Mouse (Mus musculus) urinary bladder, adult 2 months (tissue): ENCODE data around the gene Mdm2. TPM values are rescaled to one million over a fixed set of nuclear protein-coding genes. Genes with fewer than 3 reads are reported as not detected.
"Not testable (repeated sequence)": the region's sequence is repeated elsewhere in the genome, so short reads cannot be mapped to it uniquely, and the experiment has no call there.

Experiments used
- DNase-seq: peaks from one replicate; pipeline ENCODE4 v3.0.0; 2022; ENCODE audit warnings: low spot score
- polyA plus RNA-seq: library from polyadenylated mRNA; depleted of rRNA; stranded (reverse); fragments of >200 nt; gene quantifications from 2 replicates; pipeline ENCODE4 v1.2.3, GENCODE M21; 2012

Gene Mdm2
- polyA plus RNA-seq, 1 experiment: 70.2 TPM

GRCm38 (mm10) chr10:117748276-117749049 lies 37.9 kb upstream of the Mdm2 start:
- no peak for DNase-seq

- no peak for DNase-seq
Measured at GRCm38 (mm10) chr10:117747711-117748110, 37.2 kb upstream of the Mdm2 start.

DNA sequence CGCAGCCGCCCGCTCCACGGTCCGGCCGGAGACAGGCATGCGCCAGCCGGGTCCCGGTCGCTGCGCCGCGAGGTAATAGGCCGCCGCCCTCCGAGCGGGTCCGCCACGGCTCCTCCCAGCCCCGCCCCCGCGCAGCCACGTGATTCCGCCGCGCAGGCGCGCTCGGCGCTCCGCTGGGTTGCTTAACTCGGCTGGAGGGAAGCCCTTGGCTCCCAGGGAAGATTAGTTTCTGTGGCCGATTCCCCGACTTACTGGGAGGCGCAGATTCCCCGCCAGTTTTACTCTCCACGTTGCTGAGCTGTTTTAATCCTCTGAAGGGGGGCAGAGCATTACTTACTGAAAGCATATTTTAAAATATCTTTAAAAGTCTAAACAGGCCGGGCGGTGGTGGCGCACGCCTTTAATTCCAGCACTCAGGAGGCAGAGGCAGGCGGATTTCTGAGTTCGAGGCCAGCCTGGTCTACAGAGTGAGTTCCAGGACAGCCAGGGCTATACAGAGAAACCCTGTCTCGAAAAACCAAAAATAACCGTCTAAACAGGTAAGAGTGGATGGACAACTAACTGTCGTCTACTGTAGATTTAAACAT lies 35.8 kb upstream of the Mdm2 start, which contains the start of gene Slc35e3:
Gene Slc35e3, minus strand, starts transcription at position 69 of the 587 bp plus-strand sequence.
- peak; percentile 98 for DNase-seq

- not testable (repeated sequence) for DNase-seq
Measured at GRCm38 (mm10) chr10:117745570-117746296, 35.2 kb upstream of the Mdm2 start.

DNA sequence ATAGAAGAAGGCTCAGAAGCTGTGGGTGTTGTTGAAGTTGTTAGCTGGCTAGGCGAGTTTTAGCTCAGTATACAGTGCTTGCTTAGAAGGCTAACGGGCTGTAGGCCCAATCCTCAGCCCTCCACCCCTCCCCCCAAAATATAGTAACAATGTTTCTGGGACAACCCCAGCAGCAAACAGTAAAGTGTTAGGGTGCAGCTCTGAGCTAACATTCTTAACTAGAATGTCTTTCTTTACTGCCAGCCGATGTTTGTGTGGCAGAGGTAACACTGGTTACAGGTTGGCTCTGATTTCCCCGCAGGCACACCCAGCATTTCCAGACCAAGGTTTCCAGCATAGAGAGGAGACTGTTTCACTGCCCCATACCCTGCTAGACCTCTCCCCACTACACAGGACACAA lies 33.4 kb upstream of the Mdm2 start:
- DNase-seq: no peak

- DNase-seq: no peak
Measured at GRCm38 (mm10) chr10:117743182-117743581, 32.6 kb upstream of the Mdm2 start.

DNA sequence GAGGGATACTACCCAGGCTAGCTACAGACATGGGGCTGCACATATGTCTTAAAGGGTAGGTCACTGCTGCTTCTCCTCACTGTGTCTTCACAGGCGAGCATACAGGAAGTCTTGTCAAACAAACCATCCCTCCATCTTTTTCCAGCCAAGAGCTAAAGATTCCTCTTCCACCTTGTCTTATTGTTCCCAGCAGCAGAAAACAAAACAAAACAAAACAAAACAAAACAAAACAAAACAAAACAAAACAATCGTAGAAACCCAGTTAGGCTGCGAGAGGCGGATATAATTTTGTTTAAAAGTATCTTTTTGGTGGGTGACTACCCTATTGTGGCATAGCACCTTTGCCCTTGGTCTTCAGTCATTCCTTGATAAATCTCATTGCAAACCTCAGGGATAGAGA lies 32.1 kb upstream of the Mdm2 start:
- no peak for DNase-seq

GRCm38 (mm10) chr10:117741698-117742475 lies 31.3 kb upstream of the Mdm2 start:
- no peak for DNase-seq

DNA sequence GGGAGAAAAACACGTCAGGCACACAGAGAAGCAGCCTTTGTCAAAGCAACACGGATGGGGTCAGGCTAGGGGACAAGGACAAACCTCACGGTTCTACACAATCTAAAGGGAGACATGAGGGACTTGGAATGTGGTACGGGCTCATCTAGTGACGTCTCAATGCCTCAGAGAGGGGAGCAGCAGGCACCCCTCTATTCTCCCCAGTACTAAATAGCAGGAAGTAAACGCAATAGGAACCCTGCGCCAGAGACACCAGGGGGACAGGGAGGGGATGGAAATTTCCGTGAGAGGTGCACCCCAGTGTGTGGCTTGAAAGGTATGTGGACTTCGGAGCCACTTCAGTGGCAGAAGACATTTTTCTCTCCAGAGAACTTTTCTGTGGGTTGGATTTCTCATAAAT lies 30.4 kb upstream of the Mdm2 start:
- DNase-seq: no peak

- no peak for DNase-seq
Measured at GRCm38 (mm10) chr10:117740171-117740570, 29.6 kb upstream of the Mdm2 start.

DNA sequence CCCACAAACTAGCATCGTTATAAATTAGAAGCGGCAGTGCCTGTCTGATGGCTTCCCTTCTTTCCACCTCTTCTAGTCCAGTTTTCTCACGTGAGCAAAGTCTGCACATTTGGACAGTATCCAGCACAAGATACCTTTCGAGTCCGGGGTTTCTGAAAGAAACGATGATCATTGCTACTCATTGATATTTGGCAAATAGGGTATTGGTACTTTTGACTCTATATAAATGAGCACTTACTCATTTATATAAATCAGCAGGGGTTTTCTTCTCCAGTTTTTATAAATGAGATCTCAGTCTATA lies 29.0 kb upstream of the Mdm2 start:
- DNase-seq: no peak

- no peak for DNase-seq
Measured at GRCm38 (mm10) chr10:117738928-117739647, 28.5 kb upstream of the Mdm2 start.

- DNase-seq: no peak
Measured at GRCm38 (mm10) chr10:117738140-117738921, 27.8 kb upstream of the Mdm2 start.

- DNase-seq: not testable (repeated sequence)
Measured at GRCm38 (mm10) chr10:117737498-117737897, 26.9 kb upstream of the Mdm2 start.

GRCm38 (mm10) chr10:117737075-117737474 lies 26.5 kb upstream of the Mdm2 start:
- DNase-seq: no peak

GRCm38 (mm10) chr10:117736573-117736972 lies 26.0 kb upstream of the Mdm2 start:
- no peak for DNase-seq

- not testable (repeated sequence) for DNase-seq
Measured at GRCm38 (mm10) chr10:117735396-117735795, 24.8 kb upstream of the Mdm2 start.

DNA sequence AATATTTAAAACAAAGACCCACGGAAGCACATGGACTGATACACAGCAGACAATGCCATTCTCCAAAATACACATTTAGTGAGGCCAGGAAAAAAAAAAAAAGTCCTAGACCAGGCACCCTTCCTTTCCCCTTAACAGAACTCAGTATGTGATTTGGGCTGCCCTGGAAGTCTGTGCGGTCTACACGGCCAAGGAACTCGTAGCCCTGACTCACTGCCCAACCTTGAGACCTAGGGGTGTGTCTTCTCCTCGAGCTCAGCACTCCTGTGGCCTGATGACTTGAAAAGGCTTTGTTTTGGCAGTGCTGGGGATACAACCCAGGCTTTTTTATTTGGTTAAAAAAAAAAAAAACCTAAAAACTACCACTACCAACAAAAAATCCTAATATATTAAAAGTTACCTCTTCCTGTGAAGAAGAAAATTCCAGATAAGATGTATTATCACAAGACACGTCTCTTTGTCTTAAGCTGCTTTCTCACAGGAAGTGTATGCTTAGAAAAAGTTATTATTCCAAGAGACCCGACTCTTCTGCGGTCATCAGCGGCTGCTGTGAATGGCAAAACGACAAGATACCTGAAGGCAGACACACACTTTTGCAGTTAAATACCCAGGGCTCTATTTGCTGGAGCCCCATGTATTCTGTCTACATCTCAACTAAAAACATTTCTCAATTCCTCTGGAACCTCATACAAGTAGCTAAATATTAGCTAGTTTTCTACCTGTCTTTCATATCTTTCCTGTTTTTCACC lies 23.7 kb upstream of the Mdm2 start:
- not testable (repeated sequence) for DNase-seq

GRCm38 (mm10) chr10:117733626-117734025 lies 23.1 kb upstream of the Mdm2 start:
- not testable (repeated sequence) for DNase-seq
